In the genomic region with DNA sequence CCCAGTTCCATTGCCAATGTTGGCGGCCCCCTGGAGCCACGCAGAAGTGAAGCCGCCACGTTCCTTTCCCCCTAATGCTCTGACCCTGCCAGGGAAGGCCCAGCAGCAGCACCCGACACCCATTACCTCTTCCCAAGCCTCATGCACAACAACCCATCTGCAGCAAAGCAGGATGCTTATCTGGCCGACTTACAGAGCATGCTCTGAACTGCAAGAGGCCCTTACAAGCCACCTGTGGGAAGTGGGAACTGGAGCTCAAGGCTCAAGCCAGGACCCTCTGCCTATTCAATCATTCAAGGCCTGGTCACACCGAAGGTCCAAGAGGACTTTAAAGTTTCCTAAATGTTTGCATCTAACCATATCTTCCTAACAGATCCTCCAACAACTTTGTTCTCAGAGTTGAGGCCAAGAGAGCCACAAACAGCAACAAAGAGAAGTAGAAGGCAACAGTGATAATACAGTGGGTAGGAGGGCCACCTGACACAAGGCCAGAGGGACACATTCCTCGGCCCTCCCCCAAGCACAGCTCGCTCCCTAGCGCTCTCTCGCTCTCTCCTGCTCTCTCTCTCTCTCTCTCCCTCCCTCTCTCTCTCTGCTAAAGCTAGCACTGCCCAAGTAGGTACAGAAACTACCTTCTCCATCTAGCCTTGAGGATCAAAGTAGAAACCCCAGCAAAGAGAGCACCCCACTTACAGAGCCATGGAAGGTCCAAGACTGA, we compare ENCODE assay signal across 8 mouse cellular contexts. TPM values are rescaled to one million over a fixed set of nuclear protein-coding genes. Genes with fewer than 3 reads are reported as not detected.
DNase-seq lines count a peak whose midpoint lies in the region; ATAC-seq lines count a peak whose summit lies in the region.

No protein-coding gene starts in this region.

- peak overlapping the region; percentile 56 for H3K27ac ChIP-seq in forebrain, embryonic 12.5 days
- H3K27ac ChIP-seq in limb, embryonic 13.5 days, result peak overlapping the region; percentile 52; the same call in 1 of the 2 replicates
- peak overlapping the region; percentile 19; the same call in 1 of the 2 replicates for H3K27ac ChIP-seq in stomach, embryonic 15.5 days

- peak overlapping the region; percentile 97 for H3K4me3 ChIP-seq in megakaryocyte, embryonic 14.5 days (replicated peaks)
- peak overlapping the region; percentile 99 for H3K4me3 ChIP-seq in forebrain, embryonic 12.5 days (replicated peaks)
- peak overlapping the region; percentile 98 for H3K4me3 ChIP-seq in limb, embryonic 13.5 days
- peak overlapping the region; percentile 96 for H3K4me3 ChIP-seq in stomach, embryonic 15.5 days (replicated peaks)

- 49% methylated on average over 11 of the region's 11 CpGs for WGBS in forebrain, embryonic 12.5 days
- WGBS in limb, embryonic 13.5 days, result 31% methylated on average over 11 of the region's 11 CpGs
- 29% methylated on average over 11 of the region's 11 CpGs for WGBS in stomach, embryonic 15.5 days

- intact Hi-C loops in left cerebral cortex, postnatal 25 days (cut with DNase I), result loop anchor here (5.0 kb wide), 1 partner anchor 36 kb away; a partner anchor contains a TSS

- DNase-seq in left cerebral cortex, postnatal 25 days (ENCODE audit: low spot score in 2 of 2), result no peak
- DNase-seq in frontal cortex, postnatal 36 days (ENCODE audit: low spot score in 2 of 2), result no peak
- DNase-seq in adrenal gland, postnatal 4 days (ENCODE audit: low spot score in 2 of 2), result no peak

- H3K9ac ChIP-seq in forebrain, embryonic 12.5 days, result peak overlapping the region; percentile 99
- peak overlapping the region; percentile 99 for H3K9ac ChIP-seq in limb, embryonic 13.5 days
- peak overlapping the region; percentile 98; the same call in 1 of the 2 replicates for H3K9ac ChIP-seq in stomach, embryonic 15.5 days

- peaks cover 58% of the 10 kb centered on the region for H3K4me1 ChIP-seq in megakaryocyte, embryonic 14.5 days
- H3K4me1 ChIP-seq in forebrain, embryonic 12.5 days, result peaks cover 43% of the 10 kb centered on the region
- peaks cover 39% of the 10 kb centered on the region for H3K4me1 ChIP-seq in limb, embryonic 13.5 days
- peaks cover 34% of the 10 kb centered on the region for H3K4me1 ChIP-seq in stomach, embryonic 15.5 days

- H3K9me3 ChIP-seq in megakaryocyte, embryonic 14.5 days, result no peaks in the 10 kb centered on the region
- no peaks in the 10 kb centered on the region for H3K9me3 ChIP-seq in forebrain, embryonic 12.5 days
- no peaks in the 10 kb centered on the region for H3K9me3 ChIP-seq in limb, embryonic 13.5 days
- H3K9me3 ChIP-seq in stomach, embryonic 15.5 days, result no peaks in the 10 kb centered on the region

- H3K27me3 ChIP-seq in megakaryocyte, embryonic 14.5 days (replicated peaks), result no peaks in the 10 kb centered on the region
- H3K27me3 ChIP-seq in forebrain, embryonic 12.5 days, result no peaks in the 10 kb centered on the region
- H3K27me3 ChIP-seq in limb, embryonic 13.5 days, result no peaks in the 10 kb centered on the region
- H3K27me3 ChIP-seq in stomach, embryonic 15.5 days (replicated peaks), result no peaks in the 10 kb centered on the region

- peak overlapping the region; percentile 100 for H3K4me2 ChIP-seq in forebrain, embryonic 12.5 days
- peak overlapping the region; percentile 100 for H3K4me2 ChIP-seq in limb, embryonic 13.5 days (replicated peaks)
- H3K4me2 ChIP-seq in stomach, embryonic 15.5 days, result peak overlapping the region; percentile 96

- H3K36me3 ChIP-seq in megakaryocyte, embryonic 14.5 days (replicated peaks; ENCODE audit: low read length), result peaks cover 49% of the 10 kb centered on the region
- peaks cover 34% of the 10 kb centered on the region for H3K36me3 ChIP-seq in forebrain, embryonic 12.5 days (replicated peaks)
- H3K36me3 ChIP-seq in limb, embryonic 13.5 days, result peaks cover 34% of the 10 kb centered on the region
- H3K36me3 ChIP-seq in stomach, embryonic 15.5 days, result peaks cover 31% of the 10 kb centered on the region

- no peak for ATAC-seq in megakaryocyte, adult 5-6 weeks (ENCODE audit: poor library complexity, severe bottlenecking)
- ATAC-seq in forebrain, embryonic 12.5 days (ENCODE audit: low FRiP score), result no peak
- no peak for ATAC-seq in limb, embryonic 13.5 days (ENCODE audit: low FRiP score, low read depth)
- ATAC-seq in stomach, embryonic 15.5 days (ENCODE audit: insufficient read depth, low FRiP score, low read depth), result no peak

RNA-seq across cellular contexts. Expression of a gene that starts 2.5 kb away (rescaled TPM):
- 11.9 and 17.8 TPM in 2 replicates for polyA plus RNA-seq in megakaryocyte, embryonic 14.5 days (2012; ENCODE audit: insufficient read depth, low replicate concordance)
- total RNA-seq in megakaryocyte, adult 5-6 weeks (2015), result 33.7 and 37.1 TPM in 2 replicates
- total RNA-seq in megakaryocyte, adult 5-6 weeks (2017), result 16.7 and 52.1 TPM in 2 replicates
- polyA plus RNA-seq in forebrain, embryonic 12.5 days (2016; fragmentation: Nextera tagmentation; extraction: Ambion mirVana), result 12.5 and 12.7 TPM in 2 replicates
- polyA plus RNA-seq in limb, embryonic 13.5 days (2015; fragmentation: Nextera tagmentation; extraction: Ambion mirVana), result 14.7 and 14.9 TPM in 2 replicates
- 10.6 and 11.6 TPM in 2 replicates for polyA plus RNA-seq in stomach, embryonic 15.5 days (2015; fragmentation: Nextera tagmentation; extraction: Ambion mirVana)
- total RNA-seq in left cerebral cortex, postnatal 25 days (2021), result 10 to 100 TPM; 78.0 to 80.2 TPM
- 10 to 100 TPM; 68.9 to 71.5 TPM for total RNA-seq in adrenal gland, postnatal 4 days (2021)

RNA-seq across cellular contexts. Expression of a gene that starts 25.8 kb away (rescaled TPM):
- polyA plus RNA-seq in megakaryocyte, embryonic 14.5 days (2012; ENCODE audit: insufficient read depth, low replicate concordance), result 0.19 TPM in 1 of 2 replicates, not detected in the other
- total RNA-seq in megakaryocyte, adult 5-6 weeks (2015), result 4.8 and 9.6 TPM in 2 replicates
- total RNA-seq in megakaryocyte, adult 5-6 weeks (2017), result 3.4 and 10.2 TPM in 2 replicates
- polyA plus RNA-seq in forebrain, embryonic 12.5 days (2016; fragmentation: Nextera tagmentation; extraction: Ambion mirVana), result 20.1 and 23.3 TPM in 2 replicates
- polyA plus RNA-seq in limb, embryonic 13.5 days (2015; fragmentation: Nextera tagmentation; extraction: Ambion mirVana), result 18.4 and 20.1 TPM in 2 replicates
- 8.6 and 8.8 TPM in 2 replicates for polyA plus RNA-seq in stomach, embryonic 15.5 days (2015; fragmentation: Nextera tagmentation; extraction: Ambion mirVana)
- total RNA-seq in left cerebral cortex, postnatal 25 days (2021), result 10 to 100 TPM in 1 of 2 experiments, 1 to 10 TPM in 1; 8.2 to 11.6 TPM
- total RNA-seq in adrenal gland, postnatal 4 days (2021), result 1 to 10 TPM; 3.9 to 6.2 TPM

RNA-seq across cellular contexts. Expression of a gene that starts 29.8 kb away (rescaled TPM):
- not detected in 2 replicates for polyA plus RNA-seq in megakaryocyte, embryonic 14.5 days (2012; ENCODE audit: insufficient read depth, low replicate concordance)
- total RNA-seq in megakaryocyte, adult 5-6 weeks (2015), result not detected in 2 replicates
- not detected in 2 replicates for total RNA-seq in megakaryocyte, adult 5-6 weeks (2017)
- 0.45 and 0.51 TPM in 2 replicates for polyA plus RNA-seq in forebrain, embryonic 12.5 days (2016; fragmentation: Nextera tagmentation; extraction: Ambion mirVana)
- polyA plus RNA-seq in limb, embryonic 13.5 days (2015; fragmentation: Nextera tagmentation; extraction: Ambion mirVana), result 0.59 and 0.80 TPM in 2 replicates
- 0.71 and 1.0 TPM in 2 replicates for polyA plus RNA-seq in stomach, embryonic 15.5 days (2015; fragmentation: Nextera tagmentation; extraction: Ambion mirVana)
- total RNA-seq in left cerebral cortex, postnatal 25 days (2021), result under 1 TPM; 0.37 to 0.41 TPM
- total RNA-seq in adrenal gland, postnatal 4 days (2021), result 1 to 10 TPM; 2.1 to 2.9 TPM

RNA-seq across cellular contexts. Expression of a gene that starts 37.2 kb away (rescaled TPM):
- 237 and 264 TPM in 2 replicates for polyA plus RNA-seq in megakaryocyte, embryonic 14.5 days (2012; ENCODE audit: insufficient read depth, low replicate concordance)
- total RNA-seq in megakaryocyte, adult 5-6 weeks (2015), result 60.5 TPM in 2 replicates
- 99.7 and 126 TPM in 2 replicates for total RNA-seq in megakaryocyte, adult 5-6 weeks (2017)
- polyA plus RNA-seq in forebrain, embryonic 12.5 days (2016; fragmentation: Nextera tagmentation; extraction: Ambion mirVana), result 85.2 and 89.4 TPM in 2 replicates
- polyA plus RNA-seq in limb, embryonic 13.5 days (2015; fragmentation: Nextera tagmentation; extraction: Ambion mirVana), result 93.4 and 94.5 TPM in 2 replicates
- 82.4 and 85.6 TPM in 2 replicates for polyA plus RNA-seq in stomach, embryonic 15.5 days (2015; fragmentation: Nextera tagmentation; extraction: Ambion mirVana)
- total RNA-seq in left cerebral cortex, postnatal 25 days (2021), result 10 to 100 TPM; 44.1 to 55.6 TPM
- 10 to 100 TPM; 66.4 to 68.2 TPM for total RNA-seq in adrenal gland, postnatal 4 days (2021)

RNA-seq across cellular contexts. Expression of a gene that starts 49.5 kb away (rescaled TPM):
- polyA plus RNA-seq in megakaryocyte, embryonic 14.5 days (2012; ENCODE audit: insufficient read depth, low replicate concordance), result 0.87 and 4.8 TPM in 2 replicates
- 10.7 and 11.1 TPM in 2 replicates for total RNA-seq in megakaryocyte, adult 5-6 weeks (2015)
- 11.1 and 28.8 TPM in 2 replicates for total RNA-seq in megakaryocyte, adult 5-6 weeks (2017)
- 30.6 and 41.5 TPM in 2 replicates for polyA plus RNA-seq in forebrain, embryonic 12.5 days (2016; fragmentation: Nextera tagmentation; extraction: Ambion mirVana)
- polyA plus RNA-seq in limb, embryonic 13.5 days (2015; fragmentation: Nextera tagmentation; extraction: Ambion mirVana), result 22.5 and 26.1 TPM in 2 replicates
- polyA plus RNA-seq in stomach, embryonic 15.5 days (2015; fragmentation: Nextera tagmentation; extraction: Ambion mirVana), result 14.5 TPM in 2 replicates
- total RNA-seq in left cerebral cortex, postnatal 25 days (2021), result 10 to 100 TPM; 13.8 to 18.4 TPM
- 10 to 100 TPM; 41.5 to 45.9 TPM for total RNA-seq in adrenal gland, postnatal 4 days (2021)
